Mouse (Mus musculus) myocyte (in vitro differentiated cells): ENCODE results near the gene Pltp.
A peak's percentile ranks its signal among the peaks of the same experiment; 100 is the strongest.

ENCODE experiments used
- CEBPB ChIP-seq: IDR thresholded peaks from 2 replicates; pipeline ENCODE4 v1.6.1; 2011; ENCODE audit warnings: mild to moderate bottlenecking, moderate library complexity; ENCODE audit not compliant: poor library complexity, insufficient read depth, severe bottlenecking
- POLR2A ChIP-seq: IDR thresholded peaks from one replicate; pipeline ENCODE4 v1.6.1; 2011; ENCODE audit warnings: low read depth, mild to moderate bottlenecking, control low read depth, moderate library complexity; ENCODE audit not compliant: insufficient read length
- POLR2AphosphoS2 ChIP-seq: IDR thresholded peaks from one replicate; pipeline ENCODE4 v1.6.1; 2011; ENCODE audit warnings: low read depth, control low read depth; ENCODE audit not compliant: insufficient read length
- TCF12 ChIP-seq: IDR thresholded peaks from one replicate; pipeline ENCODE4 v1.6.1; 2011; ENCODE audit warnings: mild to moderate bottlenecking, control low read depth; ENCODE audit not compliant: poor library complexity, insufficient read depth, severe bottlenecking

DNA sequence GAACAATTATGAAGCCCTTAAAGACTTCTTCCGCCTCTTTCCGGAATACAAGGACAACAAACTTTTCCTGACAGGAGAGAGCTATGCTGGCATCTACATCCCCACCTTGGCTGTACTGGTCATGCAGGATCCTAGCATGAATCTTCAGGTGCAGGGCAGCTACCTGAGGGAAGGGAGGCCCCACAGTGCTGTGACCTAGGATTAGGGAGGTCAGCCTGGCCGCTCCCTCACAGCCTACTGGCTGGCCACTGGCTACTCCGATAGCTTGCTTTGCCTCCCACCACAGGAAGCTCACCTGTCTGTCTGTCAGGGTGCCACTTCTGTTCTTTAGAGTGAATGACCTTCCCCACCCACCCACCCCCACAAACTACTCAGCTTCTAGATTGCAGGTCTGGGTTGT lies 22.3 kb downstream of the Pltp start:
- TF ChIP-seq POLR2AphosphoS2 (peak; percentile 68), CEBPB (no peak), POLR2A (no peak), TCF12 (no peak)
